Mouse (Mus musculus): Measurements from ENCODE around the gene Stard9.

Stard9 gene

DNA sequence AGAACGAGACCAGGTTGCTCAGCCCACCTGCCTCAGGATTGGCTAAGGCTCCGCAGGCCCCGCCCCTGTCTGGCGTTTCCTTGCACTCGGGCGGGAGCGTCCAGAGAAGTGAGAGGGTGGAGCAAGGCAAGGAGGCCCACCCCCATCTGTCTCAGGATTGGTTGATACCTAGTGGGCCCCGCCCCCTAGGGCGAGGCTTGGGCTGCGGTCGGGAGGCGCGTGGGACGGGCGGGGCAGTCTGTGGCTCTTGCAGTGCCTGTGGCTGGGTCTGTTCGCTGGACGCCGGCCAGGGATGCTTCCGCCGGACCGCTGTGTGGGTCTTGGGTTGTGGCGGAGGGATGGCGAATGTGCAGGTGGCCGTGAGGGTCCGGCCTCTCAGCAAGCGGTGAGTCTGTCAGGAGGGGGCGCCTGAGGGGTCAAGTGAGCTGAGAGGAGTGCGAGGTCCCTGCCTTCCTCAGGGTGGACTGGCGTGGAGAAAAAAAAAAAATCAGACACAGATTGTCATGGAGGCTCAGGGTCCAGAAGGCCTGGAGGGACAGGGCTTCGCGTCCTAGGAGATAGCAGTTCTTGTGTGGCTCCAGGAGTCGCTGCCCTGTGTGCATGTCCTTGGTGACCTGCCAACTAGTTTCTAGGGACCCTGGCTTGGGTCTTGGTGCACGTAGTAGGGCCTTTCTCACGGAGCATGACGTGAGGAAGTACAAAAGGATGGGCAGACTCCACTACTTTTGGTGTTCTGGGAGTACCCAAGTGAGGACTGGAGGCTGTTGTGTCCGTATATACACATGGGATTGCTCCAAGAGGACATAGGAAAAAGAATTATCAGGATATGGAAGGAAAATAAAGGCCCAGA is at the start of gene Stard9:
Gene Stard9 (plus strand): TSS at position 236 of the 850 bp plus-strand sequence.
- DNase-seq (ENCODE audit: low spot score in 2 of 2) = peak; percentile 91 to 98

- no peak for DNase-seq (ENCODE audit: low spot score in 2 of 2)
These were observed 39.2 kb upstream of the Stard9 start for GRCm38 (mm10) chr2:120589759-120590158.

DNA sequence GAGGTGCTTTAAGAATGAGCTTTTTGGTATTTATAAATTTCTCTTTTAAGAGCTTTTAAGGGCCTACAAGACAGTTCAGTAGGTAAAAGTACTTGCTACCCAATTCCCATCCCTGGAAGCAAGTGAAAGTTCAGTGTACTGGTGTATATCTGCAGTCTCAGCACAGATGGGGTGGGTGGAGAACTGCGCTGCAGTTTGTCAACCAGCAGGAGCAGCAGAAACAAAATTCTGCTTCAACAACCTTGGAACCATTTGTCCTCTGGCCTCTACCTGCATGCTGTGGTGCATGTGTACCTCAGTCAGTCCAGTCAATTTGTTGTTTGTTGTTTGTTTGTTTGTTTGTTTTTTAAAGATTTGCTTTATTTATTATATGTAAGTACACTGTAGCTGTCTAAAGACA is 36.7 kb upstream of the Stard9 start:
- no peak for DNase-seq (ENCODE audit: low spot score in 2 of 2)

GRCm38 (mm10) chr2:120597734-120598133 is 31.2 kb upstream of the Stard9 start:
- no peak for DNase-seq (ENCODE audit: low spot score in 2 of 2)

GRCm38 (mm10) chr2:120599506-120599905 is 29.4 kb upstream of the Stard9 start:
- DNase-seq (ENCODE audit: low spot score in 2 of 2) = no peak

GRCm38 (mm10) chr2:120606021-120606690 is 22.8 kb upstream of the Stard9 start:
- no peak for DNase-seq (ENCODE audit: low spot score in 2 of 2)

DNA sequence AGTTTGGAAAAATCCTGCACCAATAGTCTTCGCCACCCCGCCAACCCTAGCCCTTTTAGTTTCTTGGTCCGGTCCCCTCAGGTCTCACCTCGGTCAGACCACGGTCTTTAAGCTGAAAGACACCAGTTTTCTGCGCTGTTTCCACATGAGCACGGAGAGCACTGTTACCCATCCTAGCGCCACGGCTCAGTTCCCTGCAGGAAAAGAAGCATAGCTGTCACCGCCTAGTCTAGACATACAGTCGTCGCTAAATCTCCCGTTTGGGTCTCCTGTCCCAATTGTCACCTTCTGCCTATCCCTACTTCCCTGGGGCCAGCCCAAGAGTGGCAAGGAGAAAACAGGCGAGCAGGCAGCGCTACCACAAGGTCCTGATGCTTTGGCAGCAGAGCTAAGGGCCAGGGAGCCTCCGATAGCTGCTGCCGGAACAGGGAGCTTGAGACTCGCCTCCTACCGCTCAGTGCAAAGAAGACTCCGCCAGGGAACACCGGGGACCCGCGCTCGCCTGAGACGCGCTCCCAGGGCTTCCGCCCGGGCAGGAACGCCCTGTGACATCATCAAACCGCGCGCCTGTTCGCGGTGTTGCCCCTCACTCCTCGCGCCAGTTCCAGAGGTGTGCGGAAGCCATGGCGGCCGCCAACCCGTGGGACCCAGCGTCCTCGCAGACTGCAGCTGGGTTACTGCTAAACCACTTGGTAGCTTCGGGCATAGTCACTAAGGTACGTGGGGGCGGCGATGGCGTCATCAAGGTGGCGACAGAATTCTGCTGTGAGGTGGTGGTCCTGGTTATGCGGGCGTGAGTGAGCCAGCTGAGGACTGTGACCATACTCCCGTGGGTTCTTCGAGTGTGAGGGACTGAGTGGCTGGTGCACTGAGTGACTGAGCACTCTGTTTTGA is 19.8 kb upstream of the Stard9 start, which contains the start of the genes Haus2 and Lrrc57:
Gene Haus2 (plus strand): TSS at position 554 of the 894 bp plus-strand sequence.
Gene Lrrc57 (minus strand): TSS at position 691 of the 894 bp plus-strand sequence.
- peak; percentile 83 to 90 for DNase-seq (ENCODE audit: low spot score in 2 of 2)

- no peak for DNase-seq (ENCODE audit: low spot score in 2 of 2)
These were observed 12.4 kb upstream of the Stard9 start for GRCm38 (mm10) chr2:120616279-120617163.

DNA sequence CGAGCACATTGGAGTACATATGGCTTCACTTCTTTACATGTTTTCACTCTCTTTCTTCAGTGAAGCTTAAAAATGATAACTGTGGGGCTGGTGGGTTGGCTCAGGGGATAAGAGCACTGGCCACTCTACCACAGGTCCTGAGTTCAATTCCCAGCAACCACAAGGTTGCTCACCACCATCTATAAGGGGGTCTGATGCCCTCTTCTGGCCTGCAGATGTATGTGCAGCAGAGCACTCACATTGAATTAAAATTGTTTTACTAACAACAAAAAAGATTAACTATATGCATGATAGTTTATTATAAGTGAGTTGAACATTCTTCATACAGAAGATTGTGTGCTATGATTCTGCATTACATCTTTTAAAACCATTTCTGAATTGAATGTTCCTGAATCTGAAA is 9.4 kb upstream of the Stard9 start:
- no peak for DNase-seq (ENCODE audit: low spot score in 2 of 2)

DNA sequence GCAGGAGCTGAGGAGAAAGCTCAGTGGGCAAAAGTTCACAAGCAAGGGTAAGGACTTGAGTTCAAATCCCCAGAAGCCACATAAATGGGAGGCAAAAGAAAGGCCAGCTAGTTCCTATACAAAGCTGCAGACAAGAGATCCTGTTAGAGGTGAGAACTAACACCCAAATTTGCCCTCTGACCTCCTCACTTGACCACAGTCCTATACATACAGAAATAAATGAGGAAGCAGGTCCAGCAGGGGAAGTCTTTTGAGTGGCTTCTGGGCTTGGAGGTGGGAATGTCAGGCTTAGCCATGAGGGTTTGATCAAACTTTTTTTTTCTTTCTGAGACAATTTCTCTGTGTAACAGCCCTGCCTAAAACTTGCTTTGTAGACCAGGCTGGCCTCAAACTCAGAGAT is 6.0 kb upstream of the Stard9 start:
- DNase-seq (ENCODE audit: low spot score in 2 of 2) = no peak

GRCm38 (mm10) chr2:120628076-120628865 is 650 bp upstream of the Stard9 start:
- DNase-seq (ENCODE audit: low spot score in 2 of 2) = no peak

GRCm38 (mm10) chr2:120630246-120630645 is 1.3 kb downstream of the Stard9 start:
- DNase-seq (ENCODE audit: low spot score in 2 of 2) = no peak

GRCm38 (mm10) chr2:120630655-120631054 is 1.7 kb downstream of the Stard9 start:
- DNase-seq (ENCODE audit: low spot score in 2 of 2) = no peak

DNA sequence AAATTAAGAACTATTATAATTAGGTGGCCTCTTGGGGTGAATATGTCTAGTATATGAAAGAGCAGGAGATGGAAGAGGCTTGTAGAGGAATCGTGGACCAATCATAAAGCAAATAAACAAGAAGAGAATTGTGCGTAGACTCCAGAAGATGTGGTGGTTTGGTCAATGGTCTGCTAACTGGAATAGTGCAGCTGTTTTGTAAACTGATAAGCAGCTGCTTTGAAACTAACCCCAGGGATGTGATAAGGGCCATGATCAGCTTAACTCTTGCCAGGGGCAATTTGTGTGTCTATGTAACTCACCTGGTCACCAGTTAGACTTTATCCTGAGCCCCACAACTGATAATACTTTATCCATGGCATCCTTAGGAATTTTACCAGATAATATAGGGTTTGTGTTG is 2.6 kb downstream of the Stard9 start:
- DNase-seq (ENCODE audit: low spot score in 2 of 2) = no peak

- DNase-seq (ENCODE audit: low spot score in 2 of 2) = no peak
These were observed 3.0 kb downstream of the Stard9 start for GRCm38 (mm10) chr2:120631957-120632356.

GRCm38 (mm10) chr2:120640835-120641234 is 11.9 kb downstream of the Stard9 start:
- DNase-seq (ENCODE audit: low spot score in 2 of 2) = no peak

DNA sequence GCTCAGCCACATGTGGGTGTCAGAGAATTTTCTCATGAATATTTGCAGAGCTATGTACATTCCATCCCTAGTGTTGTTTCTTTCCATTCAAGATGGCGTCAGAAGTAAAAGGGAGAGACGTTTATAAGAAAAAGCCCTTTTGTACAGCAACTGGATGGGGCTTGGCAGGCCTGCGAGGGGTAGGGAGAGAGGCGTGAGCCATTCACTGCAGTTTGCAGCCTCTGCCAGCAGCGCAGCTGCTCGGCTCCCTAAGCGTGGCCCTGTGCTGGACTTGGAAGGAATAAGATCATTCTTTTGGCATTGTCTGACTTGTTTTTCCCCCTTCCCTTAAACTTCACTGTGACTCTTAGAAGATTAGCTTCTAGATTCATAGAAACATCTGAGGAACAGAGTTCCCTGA is 14.9 kb downstream of the Stard9 start:
- peak in 1 of 2 experiments; percentile 44 for DNase-seq (ENCODE audit: low spot score in 2 of 2)

DNA sequence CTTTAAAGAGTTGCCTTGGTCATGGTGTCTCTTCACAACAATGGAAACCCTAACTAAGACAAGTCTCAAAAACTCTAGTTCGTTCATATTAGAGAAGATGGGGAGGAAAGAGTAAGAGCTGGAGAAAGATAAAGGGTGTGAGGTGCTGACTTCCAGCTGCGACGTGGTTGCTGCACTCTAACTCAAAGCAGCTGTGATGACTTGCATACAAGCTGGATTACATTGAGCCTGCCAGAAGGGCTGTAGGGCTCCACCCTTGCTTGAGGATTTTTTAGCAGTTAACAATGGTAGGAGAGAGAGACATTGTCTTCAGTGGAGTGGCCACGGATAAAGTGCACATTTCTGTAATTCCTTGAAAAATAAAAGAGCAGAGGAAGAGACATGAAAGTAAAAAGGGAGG is 17.9 kb downstream of the Stard9 start:
- peak in 1 of 2 experiments; percentile 50 for DNase-seq (ENCODE audit: low spot score in 2 of 2)

- no peak for DNase-seq (ENCODE audit: low spot score in 2 of 2)
These were observed 23.5 kb downstream of the Stard9 start for GRCm38 (mm10) chr2:120652256-120652924.

Data from urinary bladder, adult 18-20 months (tissue).